Mouse (Mus musculus): ENCODE measurements around the gene Pstpip1. TPM values are rescaled to one million over a fixed set of nuclear protein-coding genes. Genes with fewer than 3 reads are reported as not detected.
A peak's percentile ranks its signal among the peaks of the same experiment; 100 is the strongest.

Gene Pstpip1
- polyA plus RNA-seq, 1 experiment from 2014 or later, result 0.69 TPM

GRCm38 (mm10) chr9:56133970-56134369 lies 44.2 kb downstream of the Pstpip1 start:
- no peak overlapping the region for H3K4me2 ChIP-seq (replicated peaks; ENCODE audit: low read depth)
- no peaks in the 10 kb centered on the region; the same call in 1 of the 2 replicates for H3K4me1 ChIP-seq (replicated peaks; ENCODE audit: control insufficient read depth, insufficient read depth, low read length)
- 47% methylated on average over 5 of the region's 5 CpGs for WGBS
- no peak overlapping the region for H3K9ac ChIP-seq (ENCODE audit: low read depth, low read length)
- TF ChIP-seq CTCF (IDR thresholded peaks at IDR 0.05; ENCODE audit: low read depth), result no peak
- peaks cover 39% of the 10 kb centered on the region for H3K36me3 ChIP-seq (ENCODE audit: control insufficient read depth, insufficient read depth)
- ATAC-seq, result no peak; the same call in 1 of the 2 replicates
- H3K9me3 ChIP-seq (ENCODE audit: control insufficient read depth), result no peaks in the 10 kb centered on the region
- no peak overlapping the region for H3K4me3 ChIP-seq (ENCODE audit: low read depth, low read length)
- H3K27ac ChIP-seq (ENCODE audit: low read depth, low read length), result no peak overlapping the region
- H3K27me3 ChIP-seq (replicated peaks; ENCODE audit: control insufficient read depth, insufficient read depth, low read length), result no peaks in the 10 kb centered on the region

- Histone ChIP-seq H3K4me3 (ENCODE audit: low read depth, low read length) (no peak overlapping the region), H3K9ac (ENCODE audit: low read depth, low read length) (no peak overlapping the region), H3K27ac (ENCODE audit: low read depth, low read length) (no peak overlapping the region), H3K27me3 (replicated peaks; ENCODE audit: control insufficient read depth, insufficient read depth, low read length) (no peaks in the 10 kb centered on the region), H3K9me3 (ENCODE audit: control insufficient read depth) (no peaks in the 10 kb centered on the region), H3K36me3 (ENCODE audit: control insufficient read depth, insufficient read depth) (peaks cover 33% of the 10 kb centered on the region), H3K4me1 (replicated peaks; ENCODE audit: control insufficient read depth, insufficient read depth, low read length) (no peaks in the 10 kb centered on the region; the same call in 1 of the 2 replicates), H3K4me2 (replicated peaks; ENCODE audit: low read depth) (no peak overlapping the region)
- TF ChIP-seq CTCF (IDR thresholded peaks at IDR 0.05; ENCODE audit: low read depth), result no peak
- ATAC-seq, result no peak
- WGBS, result 84% methylated on average over 4 of the region's 4 CpGs
Measured at GRCm38 (mm10) chr9:56134614-56135013, 44.9 kb downstream of the Pstpip1 start.

GRCm38 (mm10) chr9:56135590-56136197 lies 45.9 kb downstream of the Pstpip1 start:
- no peak for TF ChIP-seq CTCF (IDR thresholded peaks at IDR 0.05; ENCODE audit: low read depth)
- H3K4me3 ChIP-seq (ENCODE audit: low read depth, low read length), result no peak overlapping the region
- no peak for ATAC-seq
- H3K9ac ChIP-seq (ENCODE audit: low read depth, low read length), result no peak overlapping the region
- no peaks in the 10 kb centered on the region for H3K27me3 ChIP-seq (replicated peaks; ENCODE audit: control insufficient read depth, insufficient read depth, low read length)
- H3K27ac ChIP-seq (ENCODE audit: low read depth, low read length), result no peak overlapping the region
- no peaks in the 10 kb centered on the region; the same call in 1 of the 2 replicates for H3K4me1 ChIP-seq (replicated peaks; ENCODE audit: control insufficient read depth, insufficient read depth, low read length)
- 74% methylated on average over 4 of the region's 4 CpGs for WGBS
- H3K4me2 ChIP-seq (replicated peaks; ENCODE audit: low read depth), result no peak overlapping the region
- no peaks in the 10 kb centered on the region for H3K9me3 ChIP-seq (ENCODE audit: control insufficient read depth)
- H3K36me3 ChIP-seq (ENCODE audit: control insufficient read depth, insufficient read depth), result peaks cover 34% of the 10 kb centered on the region

- H3K9ac ChIP-seq (ENCODE audit: low read depth, low read length), result no peak overlapping the region
- peak; percentile 36 for TF ChIP-seq CTCF (IDR thresholded peaks at IDR 0.05; ENCODE audit: low read depth)
- no peak overlapping the region for H3K4me3 ChIP-seq (ENCODE audit: low read depth, low read length)
- peaks cover 47% of the 10 kb centered on the region for H3K36me3 ChIP-seq (ENCODE audit: control insufficient read depth, insufficient read depth)
- no peak overlapping the region for H3K4me2 ChIP-seq (replicated peaks; ENCODE audit: low read depth)
- no peak for ATAC-seq
- WGBS, result 72% methylated on average over 9 of the region's 9 CpGs
- H3K4me1 ChIP-seq (replicated peaks; ENCODE audit: control insufficient read depth, insufficient read depth, low read length), result no peaks in the 10 kb centered on the region
- no peak overlapping the region for H3K27ac ChIP-seq (ENCODE audit: low read depth, low read length)
- no peaks in the 10 kb centered on the region for H3K27me3 ChIP-seq (replicated peaks; ENCODE audit: control insufficient read depth, insufficient read depth, low read length)
- H3K9me3 ChIP-seq (ENCODE audit: control insufficient read depth), result no peaks in the 10 kb centered on the region
Measured at GRCm38 (mm10) chr9:56141776-56142175, 52.0 kb downstream of the Pstpip1 start.

- no peak for ATAC-seq
- Histone ChIP-seq H3K27me3 (replicated peaks; ENCODE audit: control insufficient read depth, insufficient read depth, low read length) (no peaks in the 10 kb centered on the region), H3K4me2 (replicated peaks; ENCODE audit: low read depth) (no peak overlapping the region), H3K9ac (ENCODE audit: low read depth, low read length) (no peak overlapping the region), H3K4me3 (ENCODE audit: low read depth, low read length) (no peak overlapping the region), H3K4me1 (replicated peaks; ENCODE audit: control insufficient read depth, insufficient read depth, low read length) (no peaks in the 10 kb centered on the region), H3K27ac (ENCODE audit: low read depth, low read length) (no peak overlapping the region), H3K36me3 (ENCODE audit: control insufficient read depth, insufficient read depth) (peaks cover 44% of the 10 kb centered on the region), H3K9me3 (ENCODE audit: control insufficient read depth) (no peaks in the 10 kb centered on the region)
- WGBS, result 90% methylated on average over 7 of the region's 7 CpGs
- TF ChIP-seq CTCF (IDR thresholded peaks at IDR 0.05; ENCODE audit: low read depth), result peak; percentile 40
Measured at GRCm38 (mm10) chr9:56144366-56145003, 54.7 kb downstream of the Pstpip1 start.

- no peak overlapping the region for H3K4me3 ChIP-seq (ENCODE audit: low read depth, low read length)
- H3K4me1 ChIP-seq (replicated peaks; ENCODE audit: control insufficient read depth, insufficient read depth, low read length), result no peaks in the 10 kb centered on the region
- no peaks in the 10 kb centered on the region for H3K27me3 ChIP-seq (replicated peaks; ENCODE audit: control insufficient read depth, insufficient read depth, low read length)
- H3K36me3 ChIP-seq (ENCODE audit: control insufficient read depth, insufficient read depth), result peaks cover 34% of the 10 kb centered on the region
- H3K4me2 ChIP-seq (replicated peaks; ENCODE audit: low read depth), result no peak overlapping the region
- WGBS, result 92% methylated on average over 16 of the region's 16 CpGs
- no peak for TF ChIP-seq CTCF (IDR thresholded peaks at IDR 0.05; ENCODE audit: low read depth)
- H3K9ac ChIP-seq (ENCODE audit: low read depth, low read length), result no peak overlapping the region
- H3K9me3 ChIP-seq (ENCODE audit: control insufficient read depth), result no peaks in the 10 kb centered on the region
- no peak overlapping the region; the same call in 1 of the 2 replicates for H3K27ac ChIP-seq (ENCODE audit: low read depth, low read length)
- no peak for ATAC-seq
Measured at GRCm38 (mm10) chr9:56146326-56146923, 56.7 kb downstream of the Pstpip1 start.

All from intestine, postnatal 0 days (tissue).